8 mouse cellular contexts compared by ENCODE assay signal in genomic region chr4:82505121-82506031, GRCm38 (mm10).
A peak's percentile ranks its signal among the peaks of the same experiment; 100 is the strongest.
DNase-seq lines count a peak whose midpoint lies in the region; ATAC-seq and TF ChIP-seq lines count a peak whose summit lies in the region.

No protein-coding gene starts in this region.

- peak; percentile 37 to 58 for DNase-seq in left cerebral cortex, adult 18-20 months (ENCODE audit: low spot score in 2 of 2)
- no peak for DNase-seq in left cerebral cortex, adult 11 months (ENCODE audit: low spot score)
- peak; percentile 84 to 86 for DNase-seq in heart, adult 9 months (ENCODE audit: low spot score in 2 of 2)
- peak; percentile 88 for DNase-seq in kidney, adult 9 months
- peak; percentile 88 for DNase-seq in liver, adult 2 months (ENCODE audit: extremely low read depth, low read depth, low spot score)
- peak; percentile 85 for DNase-seq in neural tube, embryonic 11.5 days (ENCODE audit: low spot score)
- DNase-seq in urinary bladder, postnatal 14 days (ENCODE audit: low spot score): peak; percentile 75

- H3K27ac ChIP-seq in embryonic facial prominence, embryonic 12.5 days: peak overlapping the region; percentile 100
- H3K27ac ChIP-seq in liver, adult 2 months (replicated peaks; ENCODE audit: insufficient read depth, low read depth, low read length): peak overlapping the region; percentile 96
- H3K27ac ChIP-seq in neural tube, embryonic 11.5 days (ENCODE audit: low read depth, low read length): peak overlapping the region; percentile 98

- no peak for TF ChIP-seq CTCF in liver, adult 2 months (IDR thresholded peaks at IDR 0.05; ENCODE audit: low read depth, low read length)

- peak; percentile 54; the same call in 1 of the 2 replicates for TF ChIP-seq POLR2A in liver, adult 2 months (IDR thresholded peaks at IDR 0.05; ENCODE audit: extremely low read depth, insufficient read depth, low read length)

- H3K27me3 ChIP-seq in embryonic facial prominence, embryonic 12.5 days: no peaks in the 10 kb centered on the region
- H3K27me3 ChIP-seq in liver, adult 2 months (ENCODE audit: control insufficient read depth, insufficient read depth, low read length): no peaks in the 10 kb centered on the region
- H3K27me3 ChIP-seq in neural tube, embryonic 11.5 days (ENCODE audit: control insufficient read depth, insufficient read depth, low read length): no peaks in the 10 kb centered on the region

- H3K79me2 ChIP-seq in liver, adult 2 months (ENCODE audit: control insufficient read depth, insufficient read depth, low read length): peaks cover 10% of the 10 kb centered on the region

- peaks cover 37% of the 10 kb centered on the region for H3K4me1 ChIP-seq in embryonic facial prominence, embryonic 12.5 days
- peaks cover 16% of the 10 kb centered on the region for H3K4me1 ChIP-seq in liver, adult 2 months (ENCODE audit: control insufficient read depth, insufficient read depth, low read length)
- H3K4me1 ChIP-seq in neural tube, embryonic 11.5 days (ENCODE audit: control insufficient read depth, insufficient read depth, low read length): peaks cover 35% of the 10 kb centered on the region

- peak; percentile 38 for ATAC-seq in embryonic facial prominence, embryonic 12.5 days (ENCODE audit: insufficient number of reproducible peaks, insufficient read depth, low FRiP score, low TSS enrichment)
- ATAC-seq in neural tube, embryonic 11.5 days (ENCODE audit: insufficient read depth, low FRiP score, low TSS enrichment): peak; percentile 39; the same call in 1 of the 2 replicates

- H3K9ac ChIP-seq in embryonic facial prominence, embryonic 12.5 days: peak overlapping the region; percentile 100
- H3K9ac ChIP-seq in liver, adult 2 months (ENCODE audit: low read depth, low read length): peak overlapping the region; percentile 99
- peak overlapping the region; percentile 93 for H3K9ac ChIP-seq in neural tube, embryonic 11.5 days (ENCODE audit: low read length)

- peak overlapping the region; percentile 98 for H3K4me3 ChIP-seq in embryonic facial prominence, embryonic 12.5 days
- H3K4me3 ChIP-seq in liver, adult 2 months (ENCODE audit: insufficient read depth, low read depth, low read length): peak overlapping the region; percentile 99
- peak overlapping the region; percentile 85 for H3K4me3 ChIP-seq in neural tube, embryonic 11.5 days (ENCODE audit: low read depth, low read length)

- H3K9me3 ChIP-seq in embryonic facial prominence, embryonic 12.5 days: no peaks in the 10 kb centered on the region
- H3K9me3 ChIP-seq in neural tube, embryonic 11.5 days (ENCODE audit: control insufficient read depth, low read length): no peaks in the 10 kb centered on the region

- H3K36me3 ChIP-seq in embryonic facial prominence, embryonic 12.5 days: no peaks in the 10 kb centered on the region
- no peaks in the 10 kb centered on the region for H3K36me3 ChIP-seq in liver, adult 2 months (ENCODE audit: control insufficient read depth, insufficient read depth, low read length)
- no peaks in the 10 kb centered on the region for H3K36me3 ChIP-seq in neural tube, embryonic 11.5 days (ENCODE audit: control insufficient read depth, insufficient read depth, low read length)

- 2% methylated on average over 57 of the region's 72 CpGs for WGBS in embryonic facial prominence, embryonic 12.5 days
- WGBS in liver, adult 2 months: under 1% methylated on average over 65 of the region's 72 CpGs
- under 1% methylated on average over 41 of the region's 72 CpGs for WGBS in neural tube, embryonic 11.5 days

- peak overlapping the region; percentile 71 for H3K4me2 ChIP-seq in embryonic facial prominence, embryonic 12.5 days (replicated peaks)
- H3K4me2 ChIP-seq in neural tube, embryonic 11.5 days (ENCODE audit: low read depth): peak overlapping the region; percentile 93
